Mouse (Mus musculus): ENCODE results near the gene Pde6g. TPM values are rescaled to one million over a fixed set of nuclear protein-coding genes. Genes with fewer than 3 reads are reported as not detected.

Pde6g gene
- polyA plus RNA-seq, 2 experiments = 0.31 TPM; not detected in 1

GRCm38 (mm10) chr11:120467736-120468092 lies 14.4 kb upstream of the Pde6g start:
- Histone ChIP-seq H3K36me3 (ENCODE audit: control insufficient read depth, insufficient read depth, low read length) (peaks cover 63% of the 10 kb centered on the region), H3K27ac (replicated peaks; ENCODE audit: low read depth, low read length) (0 out of 2 replicates have a peak overlapping the region, but pooled peaks have one; percentile 13), H3K4me3 (replicated peaks; ENCODE audit: low read length) (peak overlapping the region; percentile 99), H3K27me3 (ENCODE audit: control insufficient read depth, insufficient read depth, low read length) (no peaks in the 10 kb centered on the region), H3K9me3 (ENCODE audit: control insufficient read depth, low read length) (no peaks in the 10 kb centered on the region), H3K4me2 (replicated peaks; ENCODE audit: low read depth, low read length, severe bottlenecking) (peak overlapping the region; percentile 89), H3K4me1 (ENCODE audit: control insufficient read depth, insufficient read depth, low read length) (peaks cover 20% of the 10 kb centered on the region), H3K9ac (ENCODE audit: low read depth, low read length, severe bottlenecking) (peak overlapping the region; percentile 76)
- under 1% methylated on average over 28 of the region's 33 CpGs for WGBS
- no peak for TF ChIP-seq POLR2A (IDR thresholded peaks at IDR 0.05; ENCODE audit: borderline replicate concordance, extremely low read depth, insufficient read depth, insufficient read length)
- ATAC-seq (ENCODE audit: low FRiP score, low read depth) = peak; percentile 8; the same call in 1 of the 2 replicates
- no peak for DNase-seq (ENCODE audit: low spot score)

- Histone ChIP-seq H3K4me2 (replicated peaks; ENCODE audit: low read depth, low read length, severe bottlenecking) (peak within 1 kb of the TSS; percentile 89), H3K27me3 (ENCODE audit: control insufficient read depth, insufficient read depth, low read length) (no peaks in the 10 kb centered on the region), H3K9ac (ENCODE audit: low read depth, low read length, severe bottlenecking) (peak within 1 kb of the TSS; percentile 76), H3K9me3 (ENCODE audit: control insufficient read depth, low read length) (no peaks in the 10 kb centered on the region), H3K4me3 (replicated peaks; ENCODE audit: low read length) (peak within 1 kb of the TSS; percentile 99), H3K36me3 (ENCODE audit: control insufficient read depth, insufficient read depth, low read length) (peaks cover 63% of the 10 kb centered on the region), H3K4me1 (ENCODE audit: control insufficient read depth, insufficient read depth, low read length) (peaks cover 20% of the 10 kb centered on the region), H3K27ac (replicated peaks; ENCODE audit: low read depth, low read length) (peak within 1 kb of the TSS; percentile 50; the same call in 1 of the 2 replicates)
- DNase-seq (ENCODE audit: low spot score) (peak; percentile 100), ATAC-seq (ENCODE audit: low FRiP score, low read depth) (peak; percentile 99)
- peak; percentile 84; the same call in 1 of the 2 replicates for TF ChIP-seq POLR2A (IDR thresholded peaks at IDR 0.05; ENCODE audit: borderline replicate concordance, extremely low read depth, insufficient read depth, insufficient read length)
- WGBS = under 1% methylated on average over 37 of the region's 54 CpGs
These were observed 13.9 kb upstream of the Pde6g start, which contains the start of gene Arl16 for GRCm38 (mm10) chr11:120467051-120467735. Arl16 (minus strand) TSS chr11:120467607.

GRCm38 (mm10) chr11:120465521-120465920 lies 12.2 kb upstream of the Pde6g start:
- H3K4me2 ChIP-seq (replicated peaks; ENCODE audit: low read depth, low read length, severe bottlenecking) = peak overlapping the region; percentile 88; the same call in 1 of the 2 replicates
- WGBS = 77% methylated on average over 4 of the region's 4 CpGs
- no peak for ATAC-seq (ENCODE audit: low FRiP score, low read depth)

GRCm38 (mm10) chr11:120464365-120464764 lies 11.1 kb upstream of the Pde6g start:
- TF ChIP-seq POLR2A (IDR thresholded peaks at IDR 0.05; ENCODE audit: borderline replicate concordance, extremely low read depth, insufficient read depth, insufficient read length) = no peak
- Histone ChIP-seq H3K4me3 (replicated peaks; ENCODE audit: low read length) (no peak overlapping the region), H3K9ac (ENCODE audit: low read depth, low read length, severe bottlenecking) (no peak overlapping the region), H3K27ac (replicated peaks; ENCODE audit: low read depth, low read length) (no peak overlapping the region), H3K4me2 (replicated peaks; ENCODE audit: low read depth, low read length, severe bottlenecking) (no peak overlapping the region), H3K9me3 (ENCODE audit: control insufficient read depth, low read length) (no peaks in the 10 kb centered on the region), H3K27me3 (ENCODE audit: control insufficient read depth, insufficient read depth, low read length) (no peaks in the 10 kb centered on the region), H3K4me1 (ENCODE audit: control insufficient read depth, insufficient read depth, low read length) (peaks cover 20% of the 10 kb centered on the region), H3K36me3 (ENCODE audit: control insufficient read depth, insufficient read depth, low read length) (peaks cover 60% of the 10 kb centered on the region)
- DNase-seq (ENCODE audit: low spot score) = no peak
- WGBS = 87% methylated on average over 5 of the region's 5 CpGs
- ATAC-seq (ENCODE audit: low FRiP score, low read depth) = no peak

More at GRCm38 (mm10) chr11:120465521-120465920, 12.2 kb upstream of the Pde6g start:
- Histone ChIP-seq H3K27me3 (ENCODE audit: control insufficient read depth, insufficient read depth, low read length) (no peaks in the 10 kb centered on the region), H3K36me3 (ENCODE audit: control insufficient read depth, insufficient read depth, low read length) (peaks cover 63% of the 10 kb centered on the region), H3K9me3 (ENCODE audit: control insufficient read depth, low read length) (no peaks in the 10 kb centered on the region), H3K27ac (replicated peaks; ENCODE audit: low read depth, low read length) (no peak overlapping the region), H3K4me3 (replicated peaks; ENCODE audit: low read length) (no peak overlapping the region), H3K9ac (ENCODE audit: low read depth, low read length, severe bottlenecking) (no peak overlapping the region), H3K4me1 (ENCODE audit: control insufficient read depth, insufficient read depth, low read length) (peaks cover 20% of the 10 kb centered on the region)
- TF ChIP-seq POLR2A (IDR thresholded peaks at IDR 0.05; ENCODE audit: borderline replicate concordance, extremely low read depth, insufficient read depth, insufficient read length) = no peak
- DNase-seq (ENCODE audit: low spot score) = no peak

GRCm38 (mm10) chr11:120463536-120463935 lies 10.2 kb upstream of the Pde6g start:
- ATAC-seq (ENCODE audit: low FRiP score, low read depth) (no peak), DNase-seq (ENCODE audit: low spot score) (no peak)
- H3K4me1 ChIP-seq (ENCODE audit: control insufficient read depth, insufficient read depth, low read length) = peaks cover 22% of the 10 kb centered on the region
- 93% methylated on average over 2 of the region's 2 CpGs for WGBS
- no peak overlapping the region for H3K4me2 ChIP-seq (replicated peaks; ENCODE audit: low read depth, low read length, severe bottlenecking)
- no peak overlapping the region for H3K9ac ChIP-seq (ENCODE audit: low read depth, low read length, severe bottlenecking)
- no peak overlapping the region for H3K27ac ChIP-seq (replicated peaks; ENCODE audit: low read depth, low read length)
- no peak overlapping the region for H3K4me3 ChIP-seq (replicated peaks; ENCODE audit: low read length)
- TF ChIP-seq POLR2A (IDR thresholded peaks at IDR 0.05; ENCODE audit: borderline replicate concordance, extremely low read depth, insufficient read depth, insufficient read length) = no peak
- H3K36me3 ChIP-seq (ENCODE audit: control insufficient read depth, insufficient read depth, low read length) = peaks cover 56% of the 10 kb centered on the region
- H3K9me3 ChIP-seq (ENCODE audit: control insufficient read depth, low read length) = no peaks in the 10 kb centered on the region
- H3K27me3 ChIP-seq (ENCODE audit: control insufficient read depth, insufficient read depth, low read length) = no peaks in the 10 kb centered on the region

Measured in limb, embryonic 14.5 days (tissue).